Mouse (Mus musculus) MEL (cell line): ENCODE results near the gene Cdh24. TPM values are rescaled to one million over a fixed set of nuclear protein-coding genes. Genes with fewer than 3 reads are reported as not detected.

Source experiments
- DNase-seq: peaks from one replicate; pipeline ENCODE4 v3.0.0; 2011; ENCODE audit warnings: low read depth, low spot score
- H3K27ac ChIP-seq: 2 replicates; pipeline ENCODE4 v1.5.1; 2012; ENCODE audit warnings: low read depth, mild to moderate bottlenecking, control low read depth, low read length, moderate library complexity; ENCODE audit not compliant: control insufficient read depth
- H3K27me3 ChIP-seq, 2 experiments: fragments of 150-350 bp in 1 of 2; sonication (generic) in 1 of 2; 2 replicates each; pipeline ENCODE4 v1.6.1; 2012; ENCODE audit warnings: low read length in 2 of 2, mild to moderate bottlenecking in 2 of 2, improper control_type of control experiment in 1 of 2, moderate library complexity in 1 of 2; ENCODE audit not compliant: insufficient read depth in 2 of 2, control insufficient read depth in 1 of 2
- H3K36me3 ChIP-seq, 2 experiments: 2 replicates each; pipeline ENCODE4 v1.6.1; 2012 to 2014; ENCODE audit warnings: low read length in 2 of 2, improper control_type of control experiment in 1 of 2, inconsistent platforms in 1 of 2, mild to moderate bottlenecking in 1 of 2; ENCODE audit not compliant: insufficient read depth in 2 of 2, control insufficient read depth in 1 of 2
- H3K4me1 ChIP-seq, 2 experiments: fragments of 150-350 bp in 1 of 2; sonication (generic) in 1 of 2; 2 replicates each; pipeline ENCODE4 v1.6.1; 2012; ENCODE audit warnings: low read length in 2 of 2, improper control_type of control experiment in 1 of 2, mild to moderate bottlenecking in 1 of 2; ENCODE audit not compliant: insufficient read depth in 2 of 2, control insufficient read depth in 1 of 2
- H3K4me3 ChIP-seq, 2 experiments: fragments of 150-350 bp in 1 of 2; sonication (generic) in 1 of 2; 2 replicates each; pipeline ENCODE4 v1.5.1; 2012; ENCODE audit warnings: low read depth in 2 of 2, low read length in 2 of 2, mild to moderate bottlenecking in 2 of 2, moderate library complexity in 2 of 2, control low read depth in 1 of 2, improper control_type of control experiment in 1 of 2; ENCODE audit not compliant: control insufficient read depth in 1 of 2, insufficient read depth in 1 of 2
- H3K79me2 ChIP-seq: 2 replicates; pipeline ENCODE4 v1.6.1; 2012; ENCODE audit warnings: mild to moderate bottlenecking, low read length, moderate library complexity; ENCODE audit not compliant: control insufficient read depth, poor library complexity, insufficient read depth
- H3K9ac ChIP-seq: 2 replicates; pipeline ENCODE4 v1.6.1; 2012; ENCODE audit warnings: low read depth, mild to moderate bottlenecking, control low read depth, low read length, moderate library complexity; ENCODE audit not compliant: control insufficient read depth, poor library complexity, severe bottlenecking
- H3K9me3 ChIP-seq: fragments of 150-350 bp; sonication (generic); replicated peaks from 2 replicates; pipeline ENCODE4 v1.6.1; 2012; ENCODE audit warnings: mild to moderate bottlenecking, low read length, improper control_type of control experiment, moderate library complexity; ENCODE audit not compliant: insufficient read depth
- BHLHE40 ChIP-seq: IDR thresholded peaks from 2 replicates; pipeline ENCODE4 v1.6.1; 2012; ENCODE audit warnings: low read depth, mild to moderate bottlenecking, inconsistent platforms, low read length, improper control_type of control experiment, borderline replicate concordance
- CHD2 ChIP-seq: IDR thresholded peaks from 2 replicates; pipeline ENCODE4 v1.6.1; 2011; ENCODE audit warnings: low read length, improper control_type of control experiment
- CTCF ChIP-seq, 3 experiments: IDR thresholded peaks in 2 of 3; conservative IDR thresholded peaks in 1 of 3; 2 replicates each; pipeline ENCODE4 v1.5.1; 2011 to 2012; ENCODE audit warnings: low read length in 3 of 3, low read depth in 2 of 3, mild to moderate bottlenecking in 2 of 3, improper control_type of control experiment in 1 of 3, inconsistent platforms in 1 of 3, mixed read lengths in 1 of 3, moderate library complexity in 1 of 3; ENCODE audit not compliant: control insufficient read depth in 1 of 3, insufficient read depth in 1 of 3, poor library complexity in 1 of 3, severe bottlenecking in 1 of 3
- EP300 ChIP-seq, 2 experiments: IDR thresholded peaks; 2 replicates each; pipeline ENCODE4 v1.6.1; 2011; ENCODE audit warnings: improper control_type of control experiment in 2 of 2, low read length in 2 of 2, low read depth in 1 of 2, mild to moderate bottlenecking in 1 of 2
- ETS1 ChIP-seq: IDR thresholded peaks from 2 replicates; pipeline ENCODE4 v1.6.1; 2012; ENCODE audit warnings: low read depth, mild to moderate bottlenecking, inconsistent platforms, low read length, improper control_type of control experiment, moderate library complexity
- GATA1 ChIP-seq: IDR thresholded peaks from 2 replicates; pipeline ENCODE4 v1.6.1; 2011; ENCODE audit warnings: low read depth, low read length, improper control_type of control experiment
- HCFC1 ChIP-seq: IDR thresholded peaks from 2 replicates; pipeline ENCODE4 v1.6.1; 2012; ENCODE audit warnings: low read depth, mild to moderate bottlenecking, inconsistent platforms, low read length, improper control_type of control experiment, moderate library complexity
- JUND ChIP-seq: IDR thresholded peaks from 2 replicates; pipeline ENCODE4 v1.6.1; 2011; ENCODE audit warnings: low read depth, mild to moderate bottlenecking, improper control_type of control experiment, low read length
- KAT2A ChIP-seq: conservative IDR thresholded peaks from 2 replicates; pipeline ENCODE4 v1.6.1; 2012; ENCODE audit warnings: low read depth, low read length, improper control_type of control experiment, inconsistent platforms
- MAX ChIP-seq: IDR thresholded peaks from 2 replicates; pipeline ENCODE4 v1.6.1; 2011; ENCODE audit warnings: low read length, improper control_type of control experiment
- MYB ChIP-seq: IDR thresholded peaks from 2 replicates; pipeline ENCODE4 v1.6.1; 2011; ENCODE audit warnings: mild to moderate bottlenecking, low read depth, low read length, improper control_type of control experiment
- MYC ChIP-seq: IDR thresholded peaks from 2 replicates; pipeline ENCODE4 v1.6.1; 2011; ENCODE audit warnings: low read depth, mild to moderate bottlenecking, low read length, improper control_type of control experiment, moderate library complexity
- POLR2A ChIP-seq, 2 experiments: IDR thresholded peaks; 2 replicates each; pipeline ENCODE4 v1.6.1; 2011 to 2012; ENCODE audit warnings: low read length in 2 of 2, mild to moderate bottlenecking in 2 of 2, control low read depth in 1 of 2, improper control_type of control experiment in 1 of 2, low read depth in 1 of 2, moderate library complexity in 1 of 2; ENCODE audit not compliant: control insufficient read depth in 1 of 2, insufficient read depth in 1 of 2, poor library complexity in 1 of 2
- RAD21 ChIP-seq: IDR thresholded peaks from 2 replicates; pipeline ENCODE4 v1.6.1; 2011; ENCODE audit warnings: mild to moderate bottlenecking, low read depth, low read length, improper control_type of control experiment
- SIN3A ChIP-seq: IDR thresholded peaks from 2 replicates; pipeline ENCODE4 v1.6.1; 2012; ENCODE audit warnings: low read length, improper control_type of control experiment, inconsistent platforms
- SMC3 ChIP-seq: IDR thresholded peaks from 2 replicates; pipeline ENCODE4 v1.6.1; 2011; ENCODE audit warnings: low read depth, low read length, improper control_type of control experiment
- TBP ChIP-seq: IDR thresholded peaks from 2 replicates; pipeline ENCODE4 v1.8.0; 2011; ENCODE audit warnings: low read depth, low read length, improper control_type of control experiment
- USF1 ChIP-seq: IDR thresholded peaks from 2 replicates; pipeline ENCODE4 v1.6.1; 2014; ENCODE audit warnings: low read depth, mild to moderate bottlenecking, inconsistent platforms, low read length, improper control_type of control experiment, moderate library complexity
- ZC3H11A ChIP-seq: IDR thresholded peaks from 2 replicates; pipeline ENCODE4 v1.6.1; 2012; ENCODE audit warnings: low read depth, mild to moderate bottlenecking, inconsistent platforms, low read length, improper control_type of control experiment
- ZNF384 ChIP-seq: IDR thresholded peaks from 2 replicates; pipeline ENCODE4 v1.6.1; 2012; ENCODE audit warnings: low read depth, mild to moderate bottlenecking, inconsistent platforms, low read length, improper control_type of control experiment
- polyA plus RNA-seq, 2 experiments: library from polyadenylated mRNA; stranded (reverse) in 1 of 2; unstranded in 1 of 2; fragments of >175 nt in 1 of 2; fragments of >200 nt in 1 of 2; gene quantifications; 2 replicates each; pipeline versions ENCODE4 v1.2.1 to v1.2.4; 2012; ENCODE audit warnings: low replicate concordance in 2 of 2, low read depth in 1 of 2; ENCODE audit not compliant: insufficient read length in 2 of 2, insufficient read depth in 1 of 2, missing spikeins in 1 of 2
- total RNA-seq: library from RNA; depleted of rRNA; stranded (reverse); fragments of 300-350 nt; gene quantifications from 2 replicates; pipeline ENCODE4 v1.2.3, GENCODE M21; 2012

Gene Cdh24
- total and polyA plus RNA-seq, 3 experiments = 0.89 to 5.8 TPM; not detected in 1

- TF ChIP-seq EP300 (IDR thresholded peaks at IDR 0.05; ENCODE audit: low read depth in 1 of 2, low read length in 2 of 2) = no peak
- peak; percentile 64 to 92; a peak in 3 of 4 replicates for TF ChIP-seq POLR2A (IDR thresholded peaks at IDR 0.05; ENCODE audit: control insufficient read depth in 1 of 2, insufficient read depth in 1 of 2, low read depth in 1 of 2, low read length in 2 of 2, poor library complexity in 1 of 2)
Measured at GRCm38 (mm10) chr14:54653496-54653895, 12.3 kb upstream of the Cdh24 start (continued).

GRCm38 (mm10) chr14:54652787-54653186, 11.6 kb upstream of the Cdh24 start:
- Histone ChIP-seq H3K9ac (peak overlapping the region; percentile 96), H3K4me1 (peaks cover 4 to 29% of the 10 kb centered on the region in 2 experiments), H3K27me3 (no peaks in the 10 kb centered on the region)
- 0 out of 2 replicates have a peak, but pooled peaks have one; percentile 45 for TF ChIP-seq USF1
- no peak for TF ChIP-seq GATA1
- TF ChIP-seq, all 39 proteins: peak for 1
- peak; percentile 30 for DNase-seq
- Histone ChIP-seq H3K27ac (peak overlapping the region; percentile 47), H3K79me2 (peaks cover 24% of the 10 kb centered on the region), H3K4me3 (peak overlapping the region; percentile 96 to 97), H3K9me3 (no peaks in the 10 kb centered on the region), H3K36me3 (peaks cover 7 to 34% of the 10 kb centered on the region in 2 experiments; a peak in 3 of 4 replicates)

GRCm38 (mm10) chr14:54651556-54651955, 10.4 kb upstream of the Cdh24 start:
- Histone ChIP-seq H3K9ac (no peak overlapping the region), H3K36me3 (peaks cover 12 to 37% of the 10 kb centered on the region in 2 experiments), H3K27me3 (no peaks in the 10 kb centered on the region), H3K9me3 (no peaks in the 10 kb centered on the region), H3K4me3 (no peak overlapping the region), H3K27ac (no peak overlapping the region), H3K4me1 (peaks cover 4 to 31% of the 10 kb centered on the region in 2 experiments), H3K79me2 (peaks cover 24% of the 10 kb centered on the region)
- DNase-seq = no peak
- TF ChIP-seq RAD21 (no peak), ETS1 (no peak)

DNA sequence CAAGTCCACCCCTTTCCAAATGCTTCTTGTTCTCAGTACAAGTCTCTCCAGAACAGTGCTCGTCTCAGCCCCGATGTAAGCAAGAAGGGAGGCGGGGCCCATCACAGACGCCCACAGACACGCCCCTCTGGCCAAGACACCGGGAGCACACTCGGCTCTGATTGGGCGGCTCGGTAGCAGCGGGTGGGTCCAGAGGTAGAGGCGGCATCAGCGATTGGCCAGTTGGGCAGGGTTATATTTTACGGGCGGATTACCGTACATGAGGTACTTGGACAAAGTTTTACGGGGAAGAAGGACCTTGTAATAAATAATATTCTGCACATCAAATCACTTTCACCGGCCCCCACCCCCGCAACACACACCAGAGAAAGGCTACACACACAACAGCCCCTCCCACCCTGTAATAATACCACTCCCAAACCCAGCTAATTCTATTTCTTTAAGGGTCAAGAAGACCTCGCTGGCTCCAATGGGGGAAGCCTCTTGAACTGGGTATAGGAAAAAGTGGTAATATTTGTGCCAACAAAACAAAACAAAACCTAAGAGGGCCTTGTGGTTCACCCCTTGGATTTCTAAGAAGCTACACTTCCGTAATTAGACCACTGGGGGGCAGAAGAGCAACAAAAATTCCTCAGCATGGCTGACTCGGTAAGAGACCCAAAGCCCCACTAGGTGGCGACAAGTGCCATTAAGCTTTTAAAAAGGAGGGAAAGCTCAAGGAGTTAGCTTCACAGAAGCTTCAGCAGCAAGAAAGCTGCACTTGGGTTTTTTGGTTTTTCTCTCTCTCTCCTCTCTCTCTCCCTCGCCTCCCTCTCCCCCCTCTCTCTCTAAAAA, 9.7 kb upstream of the Cdh24 start:
- H3K4me3 ChIP-seq = no peak overlapping the region
- H3K79me2 ChIP-seq = peaks cover 24% of the 10 kb centered on the region
- peaks cover 4 to 31% of the 10 kb centered on the region in 2 experiments for H3K4me1 ChIP-seq
- H3K36me3 ChIP-seq = peaks cover 12 to 37% of the 10 kb centered on the region in 2 experiments
- H3K9ac ChIP-seq = no peak overlapping the region
- H3K9me3 ChIP-seq = no peaks in the 10 kb centered on the region
- DNase-seq = peak; percentile 95
- H3K27ac ChIP-seq = no peak overlapping the region
- no peaks in the 10 kb centered on the region for H3K27me3 ChIP-seq
- TF ChIP-seq POLR2A (IDR thresholded peaks at IDR 0.05; ENCODE audit: control insufficient read depth in 1 of 2, insufficient read depth in 1 of 2, low read depth in 1 of 2, low read length in 2 of 2, poor library complexity in 1 of 2) (0 out of 4 replicates have a peak, but pooled peaks of 1 of the 2 experiments have one; percentile 22), EP300 (IDR thresholded peaks at IDR 0.05; ENCODE audit: low read depth in 1 of 2, low read length in 2 of 2) (0 out of 4 replicates have a peak, but pooled peaks of 1 of the 2 experiments have one; percentile 11), ZC3H11A (peak; percentile 47; the same call in 1 of the 2 replicates), TBP (peak; percentile 64), MYB (no peak), SIN3A (peak; percentile 53), BHLHE40 (no peak), CHD2 (no peak), RAD21 (peak; percentile 55), MAX (no peak), SMC3 (peak; percentile 80), JUND (peak; percentile 18; the same call in 1 of the 2 replicates), ZNF384 (no peak), KAT2A (no peak), MYC (peak; percentile 75), HCFC1 (peak; percentile 60; the same call in 1 of the 2 replicates), CTCF (IDR thresholded peaks at IDR 0.05 in 2 of 3, conservative IDR thresholded peaks at IDR 0.05 in 1 of 3; ENCODE audit: control insufficient read depth in 1 of 3, insufficient read depth in 1 of 3, low read depth in 2 of 3, low read length in 3 of 3, poor library complexity in 1 of 3, severe bottlenecking in 1 of 3) (peak; percentile 82 to 97 (median 88))
